Mouse (Mus musculus) heart, embryonic 10.5 days (tissue): Measurements from ENCODE around the gene Cd300ld. TPM values are rescaled to one million over a fixed set of nuclear protein-coding genes. Genes with fewer than 3 reads are reported as not detected.

Source experiments
- polyA plus RNA-seq: library from polyadenylated mRNA; unstranded; fragments of >200 nt; fragmentation: Nextera tagmentation; extraction: Ambion mirVana; gene quantifications from 2 replicates; pipeline ENCODE4 v1.2.1, GENCODE M21; 2016

Gene Cd300ld
- polyA plus RNA-seq, 1 experiment from 2014 or later, result not detected

Other genes with a start within 250 kb of the Cd300ld start
- gene Kif19a, start 224.5 kb downstream of the Cd300ld start, polyA plus RNA-seq, result 0.14 TPM in 1 of 2 replicates, not detected in the other
- 0.21 and 0.34 TPM in 2 replicates for gene Btbd17, start 194.0 kb downstream of the Cd300ld start, polyA plus RNA-seq
- gene Gpr142, start 191.0 kb downstream of the Cd300ld start, polyA plus RNA-seq, result not detected in 2 replicates
- gene Gprc5c, start 138.8 kb downstream of the Cd300ld start, polyA plus RNA-seq, result 36.6 and 46.3 TPM in 2 replicates
- 0.46 and 0.62 TPM in 2 replicates for gene Cd300a, start 99.9 kb downstream of the Cd300ld start, polyA plus RNA-seq
- gene Cd300lb, start 55.5 kb downstream of the Cd300ld start, polyA plus RNA-seq, result 0.48 and 1.0 TPM in 2 replicates
- gene Cd300c, start 20.8 kb downstream of the Cd300ld start, polyA plus RNA-seq, result not detected in 2 replicates
- gene Cd300c2, start 12.0 kb upstream of the Cd300ld start, polyA plus RNA-seq, result 0.35 TPM in 1 of 2 replicates, not detected in the other
- not detected in 2 replicates for gene Cd300ld2, start 26.3 kb upstream of the Cd300ld start, polyA plus RNA-seq
- gene Cd300ld4, start 37.1 kb upstream of the Cd300ld start, polyA plus RNA-seq, result not detected in 2 replicates
- not detected in 2 replicates for gene Cd300ld5, start 47.8 kb upstream of the Cd300ld start, polyA plus RNA-seq
- not detected in 2 replicates for gene Cd300ld3, start 58.5 kb upstream of the Cd300ld start, polyA plus RNA-seq
- 0.09 and 0.26 TPM in 2 replicates for gene Cd300e, start 72.3 kb upstream of the Cd300ld start, polyA plus RNA-seq
- 2.2 and 2.6 TPM in 2 replicates for gene Rab37, start 101.5 kb upstream of the Cd300ld start, polyA plus RNA-seq
- 0.08 and 0.27 TPM in 2 replicates for gene Cd300lf, start 144.1 kb upstream of the Cd300ld start, polyA plus RNA-seq
- gene Slc9a3r1, start 173.4 kb upstream of the Cd300ld start, polyA plus RNA-seq, result 29.5 and 74.6 TPM in 2 replicates
- 9.6 TPM in 2 replicates for gene Tmem104, start 197.6 kb upstream of the Cd300ld start, polyA plus RNA-seq
- gene Nat9, start 197.9 kb upstream of the Cd300ld start, polyA plus RNA-seq, result 15.8 and 17.0 TPM in 2 replicates